Mouse (Mus musculus): Measurements from ENCODE around the gene Klhl28. TPM values are rescaled to one million over a fixed set of nuclear protein-coding genes. Genes with fewer than 3 reads are reported as not detected.

Klhl28 gene
- polyA plus RNA-seq, 1 experiment: 3.9 TPM

DNA sequence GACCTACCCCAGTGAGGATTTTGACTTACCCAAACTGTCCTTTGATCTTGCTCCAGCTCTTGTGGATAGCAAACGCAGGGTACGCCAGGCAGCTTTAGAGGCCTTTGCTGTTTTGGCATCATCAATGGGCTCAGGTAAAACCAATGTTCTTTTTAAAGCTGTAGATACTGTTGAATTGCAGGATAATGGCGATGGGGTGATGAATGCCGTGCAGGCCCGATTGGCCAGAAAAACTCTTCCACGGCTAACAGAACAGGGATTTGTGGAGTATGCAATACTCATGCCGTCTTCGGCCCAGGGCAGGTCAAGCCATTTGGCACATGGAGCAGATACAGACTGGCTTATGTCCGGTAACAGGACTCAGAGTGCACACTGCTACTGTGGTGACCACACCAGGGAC, 2.1 kb upstream of the Klhl28 start:
- TF ChIP-seq CTCF (IDR thresholded peaks at IDR 0.05; ENCODE audit: control insufficient read depth, insufficient read depth, low read length) (no peak), POLR2A (IDR thresholded peaks at IDR 0.05; ENCODE audit: borderline replicate concordance, control insufficient read depth, low read depth, low read length) (no peak)
- Histone ChIP-seq H3K27ac (ENCODE audit: control insufficient read depth, insufficient read depth, low read depth, low read length, poor library complexity) (no peak overlapping the region), H3K4me1 (ENCODE audit: control insufficient read depth, insufficient read depth, low read length) (peaks cover 2% of the 10 kb centered on the region; the same call in 1 of the 2 replicates), H3K4me3 (replicated peaks; ENCODE audit: control insufficient read depth, low read depth, low read length) (peak overlapping the region; percentile 46)
- WGBS: 4% methylated on average over 9 of the region's 9 CpGs

DNA sequence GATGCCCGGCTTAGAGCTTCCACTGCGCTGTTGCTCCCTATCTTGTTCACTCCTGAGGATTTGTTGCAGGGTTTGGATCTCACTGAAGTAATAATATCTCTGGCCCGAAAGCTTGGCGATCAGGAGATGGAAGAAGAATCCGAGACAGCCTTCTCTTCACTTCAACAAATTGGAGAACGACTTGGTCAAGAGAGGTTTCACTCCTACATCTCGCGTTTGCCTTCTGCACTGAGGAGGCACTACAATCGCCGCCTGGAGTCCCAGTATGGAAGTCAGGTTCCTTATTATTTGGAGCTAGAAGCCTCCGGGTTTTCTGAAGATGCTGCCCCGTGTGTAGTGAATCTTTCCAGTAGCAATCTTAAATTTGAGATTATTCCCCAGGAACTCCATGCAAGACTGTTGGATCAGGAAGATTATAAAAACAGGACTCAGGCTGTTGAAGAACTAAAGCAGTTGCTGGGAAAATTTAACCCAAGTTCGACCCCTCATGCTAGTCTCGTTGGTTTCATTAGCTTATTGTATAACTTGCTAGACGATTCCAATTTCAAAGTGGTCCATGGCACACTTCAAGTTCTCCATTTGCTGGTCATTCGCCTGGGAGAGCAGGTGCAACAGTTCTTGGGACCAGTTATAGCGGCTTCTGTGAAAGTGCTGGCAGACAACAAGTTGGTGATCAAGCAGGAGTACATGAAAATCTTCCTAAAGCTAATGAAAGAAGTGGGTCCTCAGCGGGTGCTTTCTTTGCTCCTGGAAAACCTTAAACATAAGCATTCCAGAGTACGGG, 1.5 kb upstream of the Klhl28 start:
- peak overlapping the region; percentile 95 for H3K4me3 ChIP-seq (replicated peaks; ENCODE audit: control insufficient read depth, low read depth, low read length)
- H3K27ac ChIP-seq (ENCODE audit: control insufficient read depth, insufficient read depth, low read depth, low read length, poor library complexity): peak overlapping the region; percentile 71
- under 1% methylated on average over 19 of the region's 19 CpGs for WGBS
- peaks cover 2% of the 10 kb centered on the region; the same call in 1 of the 2 replicates for H3K4me1 ChIP-seq (ENCODE audit: control insufficient read depth, insufficient read depth, low read length)
- no peak for TF ChIP-seq POLR2A (IDR thresholded peaks at IDR 0.05; ENCODE audit: borderline replicate concordance, control insufficient read depth, low read depth, low read length)
- TF ChIP-seq CTCF (IDR thresholded peaks at IDR 0.05; ENCODE audit: control insufficient read depth, insufficient read depth, low read length): no peak

DNA sequence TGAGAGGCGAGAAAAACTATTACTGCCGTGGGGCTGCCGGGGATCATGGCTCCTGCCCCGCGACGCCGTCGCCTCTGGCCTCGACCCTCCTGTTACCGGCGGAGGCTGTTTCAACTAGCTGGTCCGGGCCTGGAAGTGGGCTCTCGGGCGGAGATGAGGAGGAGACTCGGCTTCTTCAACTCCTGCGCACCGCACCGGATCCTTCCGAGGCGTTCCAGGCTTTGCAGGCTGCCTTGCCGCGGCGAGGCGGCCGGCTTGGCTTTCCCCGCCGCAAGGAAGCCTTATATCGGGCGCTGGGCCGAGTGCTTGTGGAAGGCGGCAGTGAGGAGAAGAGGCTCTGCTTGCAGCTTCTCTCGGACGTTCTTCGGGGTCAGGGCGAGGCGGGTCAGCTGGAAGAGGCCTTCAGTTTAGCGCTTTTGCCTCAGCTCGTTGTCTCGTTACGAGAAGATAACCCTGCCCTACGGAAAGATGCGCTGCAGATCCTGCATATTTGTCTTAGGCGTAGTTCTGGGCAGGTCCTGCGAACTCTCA, 832 bp upstream of the Klhl28 start:
- no peak for TF ChIP-seq CTCF (IDR thresholded peaks at IDR 0.05; ENCODE audit: control insufficient read depth, insufficient read depth, low read length)
- TF ChIP-seq POLR2A (IDR thresholded peaks at IDR 0.05; ENCODE audit: borderline replicate concordance, control insufficient read depth, low read depth, low read length): no peak
- under 1% methylated on average over 44 of the region's 44 CpGs for WGBS
- H3K27ac ChIP-seq (ENCODE audit: control insufficient read depth, insufficient read depth, low read depth, low read length, poor library complexity): peak overlapping the region; percentile 71
- H3K4me1 ChIP-seq (ENCODE audit: control insufficient read depth, insufficient read depth, low read length): peaks cover 2% of the 10 kb centered on the region; the same call in 1 of the 2 replicates
- H3K4me3 ChIP-seq (replicated peaks; ENCODE audit: control insufficient read depth, low read depth, low read length): peak overlapping the region; percentile 95

DNA sequence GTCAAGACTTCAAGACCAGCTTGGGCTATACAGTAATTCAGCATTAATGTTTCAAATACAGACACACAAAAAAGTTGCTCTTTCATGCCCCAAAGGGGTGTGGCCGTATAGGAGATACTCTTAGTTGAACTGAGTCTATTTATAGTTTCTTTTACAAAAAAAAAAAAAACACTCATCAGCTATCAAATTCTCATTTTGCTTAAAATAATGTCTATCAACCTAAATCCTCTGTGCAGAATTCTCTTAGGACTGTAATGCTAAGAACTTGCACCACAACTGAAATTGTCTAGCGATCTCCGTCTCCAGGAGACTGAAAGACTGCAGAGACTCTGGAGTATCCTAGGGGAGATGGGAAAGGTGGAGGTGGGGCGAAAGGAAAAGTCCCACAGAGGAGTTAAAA, 774 bp downstream of the Klhl28 start:
- Histone ChIP-seq H3K4me1 (ENCODE audit: control insufficient read depth, insufficient read depth, low read length) (peaks cover 2% of the 10 kb centered on the region; the same call in 1 of the 2 replicates), H3K4me3 (replicated peaks; ENCODE audit: control insufficient read depth, low read depth, low read length) (peak overlapping the region; percentile 95), H3K27ac (ENCODE audit: control insufficient read depth, insufficient read depth, low read depth, low read length, poor library complexity) (no peak overlapping the region)
- WGBS: 11% methylated on average over 4 of the region's 4 CpGs
- TF ChIP-seq POLR2A (IDR thresholded peaks at IDR 0.05; ENCODE audit: borderline replicate concordance, control insufficient read depth, low read depth, low read length) (no peak), CTCF (IDR thresholded peaks at IDR 0.05; ENCODE audit: control insufficient read depth, insufficient read depth, low read length) (no peak)

DNA sequence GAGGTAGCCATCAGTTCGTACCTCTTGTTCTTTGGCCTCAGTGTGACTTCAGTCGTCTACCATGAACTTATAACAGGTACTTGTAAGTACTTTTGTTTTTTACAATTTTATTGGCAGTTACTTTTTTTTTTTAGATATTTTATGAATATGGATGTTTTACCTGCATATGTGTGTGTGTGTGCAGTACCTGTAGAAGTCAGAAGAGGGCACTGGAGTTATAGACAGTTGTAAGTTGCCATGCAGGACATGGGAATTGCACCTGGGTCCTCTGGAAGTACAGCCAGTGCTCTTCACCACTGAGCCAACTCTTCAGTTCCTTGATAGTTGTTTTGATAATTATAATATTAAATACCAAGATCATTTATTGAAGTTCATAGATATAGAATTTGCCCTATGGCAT, 27.8 kb downstream of the Klhl28 start:
- no peak overlapping the region for H3K4me3 ChIP-seq (replicated peaks; ENCODE audit: control insufficient read depth, low read depth, low read length)
- TF ChIP-seq POLR2A (IDR thresholded peaks at IDR 0.05; ENCODE audit: borderline replicate concordance, control insufficient read depth, low read depth, low read length): no peak
- TF ChIP-seq CTCF (IDR thresholded peaks at IDR 0.05; ENCODE audit: control insufficient read depth, insufficient read depth, low read length): no peak
- H3K4me1 ChIP-seq (ENCODE audit: control insufficient read depth, insufficient read depth, low read length): no peaks in the 10 kb centered on the region
- no peak overlapping the region for H3K27ac ChIP-seq (ENCODE audit: control insufficient read depth, insufficient read depth, low read depth, low read length, poor library complexity)
- WGBS: 82% methylated on average over 2 of the region's 2 CpGs

DNA sequence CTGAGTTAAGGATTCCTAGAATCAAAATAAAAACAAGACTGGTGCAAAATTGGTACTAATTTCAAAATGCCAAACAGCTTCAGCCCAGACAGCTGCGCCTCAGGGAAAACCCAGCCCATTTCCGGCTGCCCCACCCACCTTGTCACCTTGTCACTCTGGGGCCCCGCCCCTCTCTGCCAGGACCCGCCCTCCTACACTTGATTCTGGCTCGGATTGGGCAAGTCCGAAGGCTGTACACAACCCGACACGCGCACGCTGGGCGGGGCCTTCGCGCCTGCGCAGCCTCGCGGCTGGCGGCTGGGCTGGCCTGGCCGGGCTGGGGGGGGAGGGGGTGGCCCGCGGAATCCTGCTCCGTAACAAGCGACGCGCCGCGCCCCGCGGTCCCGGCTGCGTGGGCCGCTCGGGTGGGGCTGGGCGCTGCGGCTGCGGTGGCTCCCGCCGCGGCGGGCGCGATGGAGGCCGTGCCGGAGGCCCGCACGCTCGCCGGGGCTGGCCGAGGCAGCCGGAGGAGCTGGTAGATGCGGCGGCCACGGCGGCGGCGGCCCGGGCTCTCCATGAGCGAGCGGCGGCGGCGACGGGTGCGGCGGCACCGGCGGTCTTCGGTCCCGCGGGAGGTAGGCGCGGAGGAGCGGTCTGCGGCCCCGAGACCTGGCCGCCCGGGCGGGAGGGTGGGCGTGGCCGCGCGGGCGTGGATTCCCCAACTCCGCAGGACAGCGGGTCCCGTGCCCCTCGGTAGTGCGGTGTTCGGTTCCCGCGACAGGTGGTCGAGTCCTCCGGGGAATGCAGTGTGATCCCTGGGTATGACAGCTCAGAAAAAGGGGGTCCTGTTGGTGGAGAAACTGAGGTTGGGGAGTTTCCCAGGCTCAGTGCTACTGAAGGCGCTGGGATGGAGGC, 47.5 kb downstream of the Klhl28 start, which contains the start of gene Gm527:
Gene Gm527 (plus strand): TSS at position 329 of the 894 bp plus-strand sequence.
- H3K4me3 ChIP-seq (replicated peaks; ENCODE audit: control insufficient read depth, low read depth, low read length): peak within 1 kb of the TSS; percentile 43
- no peak within 1 kb of the TSS; the same call in 1 of the 2 replicates for H3K27ac ChIP-seq (ENCODE audit: control insufficient read depth, insufficient read depth, low read depth, low read length, poor library complexity)
- no peaks in the 10 kb centered on the region for H3K4me1 ChIP-seq (ENCODE audit: control insufficient read depth, insufficient read depth, low read length)
- TF ChIP-seq CTCF (IDR thresholded peaks at IDR 0.05; ENCODE audit: control insufficient read depth, insufficient read depth, low read length): no peak
- TF ChIP-seq POLR2A (IDR thresholded peaks at IDR 0.05; ENCODE audit: borderline replicate concordance, control insufficient read depth, low read depth, low read length): 0 out of 2 replicates have a peak, but pooled peaks have one; percentile 20
- WGBS: 2% methylated on average over 89 of the region's 93 CpGs

DNA sequence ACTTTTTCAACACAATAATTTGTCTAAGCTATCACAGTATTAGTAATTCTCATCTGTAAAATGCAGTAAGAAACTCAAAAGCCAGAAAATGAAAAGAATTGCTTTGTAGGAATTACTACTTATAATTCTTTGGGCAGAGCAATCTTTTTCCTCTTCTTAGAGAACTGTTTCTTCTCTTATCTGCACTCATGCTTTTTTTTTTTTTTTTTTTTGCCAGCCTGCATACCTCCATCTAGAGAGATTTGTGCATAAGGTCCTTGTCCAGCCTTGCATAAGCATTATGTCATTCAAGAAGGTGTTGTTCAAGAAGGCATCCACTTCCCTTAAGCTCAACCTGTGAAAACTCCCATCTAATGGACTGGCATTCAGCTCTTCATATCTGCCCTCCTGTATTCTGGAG, 48.6 kb downstream of the Klhl28 start:
- no peaks in the 10 kb centered on the region for H3K4me1 ChIP-seq (ENCODE audit: control insufficient read depth, insufficient read depth, low read length)
- TF ChIP-seq POLR2A (IDR thresholded peaks at IDR 0.05; ENCODE audit: borderline replicate concordance, control insufficient read depth, low read depth, low read length) (no peak), CTCF (IDR thresholded peaks at IDR 0.05; ENCODE audit: control insufficient read depth, insufficient read depth, low read length) (no peak)
- no peak overlapping the region for H3K4me3 ChIP-seq (replicated peaks; ENCODE audit: control insufficient read depth, low read depth, low read length)
- no peak overlapping the region for H3K27ac ChIP-seq (ENCODE audit: control insufficient read depth, insufficient read depth, low read depth, low read length, poor library complexity)

DNA sequence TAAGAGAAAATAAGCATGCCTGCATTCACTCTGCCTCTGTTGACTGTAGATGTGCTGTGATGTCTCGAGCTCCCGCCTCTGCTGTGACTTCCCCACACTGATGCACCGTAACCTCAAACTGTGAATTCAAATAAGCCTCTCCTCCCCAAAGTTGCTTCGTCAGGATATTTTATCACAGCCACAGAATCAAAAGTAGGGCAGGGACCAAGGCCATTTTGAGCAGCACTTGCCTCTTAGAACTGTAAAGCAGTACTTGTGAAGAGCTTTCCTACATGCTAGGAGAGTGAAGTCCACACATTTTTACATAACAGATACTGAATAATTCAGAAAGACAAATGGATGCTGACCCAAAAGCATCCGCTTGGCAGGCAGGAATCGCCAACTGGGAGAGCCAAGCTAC, 52.3 kb downstream of the Klhl28 start:
- TF ChIP-seq CTCF (IDR thresholded peaks at IDR 0.05; ENCODE audit: control insufficient read depth, insufficient read depth, low read length) (no peak), POLR2A (IDR thresholded peaks at IDR 0.05; ENCODE audit: borderline replicate concordance, control insufficient read depth, low read depth, low read length) (no peak)

More for the DNA sequence above, 52.3 kb downstream of the Klhl28 start:
- Histone ChIP-seq H3K27ac (ENCODE audit: control insufficient read depth, insufficient read depth, low read depth, low read length, poor library complexity) (no peak overlapping the region), H3K4me1 (ENCODE audit: control insufficient read depth, insufficient read depth, low read length) (no peaks in the 10 kb centered on the region), H3K4me3 (replicated peaks; ENCODE audit: control insufficient read depth, low read depth, low read length) (no peak overlapping the region)
- WGBS: 55% methylated on average over 6 of the region's 6 CpGs

Measured in bone marrow, adult 2 months (tissue).